Mouse (Mus musculus) 3T3-L1 (cell line): ENCODE data around the gene Gm13306.
"Not testable (repeated sequence)": the region's sequence is repeated elsewhere in the genome, so short reads cannot be mapped to it uniquely, and the experiment has no call there.

ENCODE experiments used
- DNase-seq: peaks from one replicate; pipeline ENCODE4 v3.0.0-alpha.2; 2015; ENCODE audit warnings: low read depth, low spot score

Gm13306 gene

DNA sequence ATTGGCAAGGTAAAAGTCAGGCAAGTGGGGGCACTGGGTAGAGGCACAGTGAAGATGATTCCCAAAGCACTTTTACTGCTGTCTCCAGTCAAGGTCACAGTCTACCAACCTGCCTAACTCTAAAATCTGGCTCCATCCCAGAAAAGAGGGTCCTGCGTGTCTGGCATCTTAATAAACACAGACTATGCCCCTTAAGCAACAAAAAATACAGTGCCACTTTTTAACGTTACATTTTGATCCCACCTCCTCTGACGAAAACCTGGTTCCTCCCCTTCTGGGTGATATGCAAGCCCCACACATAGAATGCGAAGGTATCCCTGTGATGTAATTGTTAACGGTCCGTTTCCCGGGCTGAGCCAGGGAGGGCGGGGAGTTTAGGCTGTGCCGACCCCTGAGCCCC, at the start of gene Gm13306:
TSS of gene Gm13306 (plus strand) at position 301 of the 400 bp plus-strand sequence.
- DNase-seq: not testable (repeated sequence)

DNA sequence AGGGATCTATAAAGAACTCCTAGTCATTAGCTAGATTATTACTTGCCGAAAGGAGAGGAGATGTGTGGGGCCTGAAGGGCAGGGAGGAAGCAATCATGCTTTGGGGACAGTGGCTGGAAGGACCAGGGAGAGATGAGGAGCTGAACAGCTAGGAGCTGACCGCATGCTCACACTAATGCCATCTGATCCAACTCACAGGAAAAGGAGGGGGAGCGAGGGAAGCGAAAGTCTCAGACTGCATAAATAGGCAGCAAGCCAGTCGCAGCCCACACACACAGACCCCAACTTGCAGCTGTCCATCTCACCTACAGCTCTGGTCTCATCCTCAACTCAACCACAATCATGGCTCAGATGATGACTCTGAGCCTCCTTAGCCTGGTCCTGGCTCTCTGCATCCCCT, 38.7 kb upstream of the Gm13306 start, which contains the start of gene Gm13304:
TSS of gene Gm13304 (plus strand) at position 301 of the 400 bp plus-strand sequence.
- not testable (repeated sequence) for DNase-seq

DNA sequence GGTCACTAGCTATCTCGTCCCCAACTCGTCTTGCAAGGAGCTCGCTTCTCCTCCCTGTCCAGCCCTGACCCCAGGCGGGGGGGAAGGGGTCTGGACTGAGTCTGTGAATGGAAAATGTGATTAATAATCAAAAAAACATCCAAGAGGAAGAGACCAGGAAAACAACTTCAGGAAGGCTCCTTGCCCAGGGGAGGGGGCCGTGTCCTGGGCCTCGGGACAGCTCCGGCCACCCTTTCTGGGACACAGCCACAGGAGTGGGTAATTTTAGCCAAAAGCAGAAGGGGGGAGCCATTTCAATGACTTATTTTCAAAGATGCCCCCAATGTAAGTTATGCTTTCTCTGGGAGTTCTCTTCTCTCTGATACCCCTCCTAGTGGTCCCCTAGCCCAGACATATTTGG, 15.3 kb downstream of the Gm13306 start, which contains the start of gene Gm13305:
TSS of gene Gm13305 (minus strand) at position 101 of the 400 bp plus-strand sequence.
- DNase-seq: not testable (repeated sequence)

DNA sequence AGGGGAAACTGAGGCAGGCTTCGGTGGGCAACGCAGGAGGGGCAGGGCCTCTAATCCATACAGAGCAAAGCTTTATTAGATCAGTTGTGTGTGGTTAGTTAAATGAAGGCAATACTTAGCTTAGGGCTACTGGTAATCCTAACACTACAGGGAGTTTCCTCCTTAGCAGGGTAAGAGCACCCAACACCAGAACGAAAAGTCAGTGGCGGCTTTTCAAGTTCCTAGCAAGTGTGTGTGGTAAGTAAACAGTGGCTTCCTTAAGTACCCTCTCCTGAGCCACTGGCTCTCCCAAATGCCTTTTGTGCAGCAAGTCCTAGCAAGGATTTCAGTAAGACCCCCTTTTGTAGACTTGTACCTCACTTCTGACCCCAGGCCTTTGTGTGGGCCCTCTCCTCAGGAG, 25.0 kb downstream of the Gm13306 start:
- DNase-seq: not testable (repeated sequence)

DNA sequence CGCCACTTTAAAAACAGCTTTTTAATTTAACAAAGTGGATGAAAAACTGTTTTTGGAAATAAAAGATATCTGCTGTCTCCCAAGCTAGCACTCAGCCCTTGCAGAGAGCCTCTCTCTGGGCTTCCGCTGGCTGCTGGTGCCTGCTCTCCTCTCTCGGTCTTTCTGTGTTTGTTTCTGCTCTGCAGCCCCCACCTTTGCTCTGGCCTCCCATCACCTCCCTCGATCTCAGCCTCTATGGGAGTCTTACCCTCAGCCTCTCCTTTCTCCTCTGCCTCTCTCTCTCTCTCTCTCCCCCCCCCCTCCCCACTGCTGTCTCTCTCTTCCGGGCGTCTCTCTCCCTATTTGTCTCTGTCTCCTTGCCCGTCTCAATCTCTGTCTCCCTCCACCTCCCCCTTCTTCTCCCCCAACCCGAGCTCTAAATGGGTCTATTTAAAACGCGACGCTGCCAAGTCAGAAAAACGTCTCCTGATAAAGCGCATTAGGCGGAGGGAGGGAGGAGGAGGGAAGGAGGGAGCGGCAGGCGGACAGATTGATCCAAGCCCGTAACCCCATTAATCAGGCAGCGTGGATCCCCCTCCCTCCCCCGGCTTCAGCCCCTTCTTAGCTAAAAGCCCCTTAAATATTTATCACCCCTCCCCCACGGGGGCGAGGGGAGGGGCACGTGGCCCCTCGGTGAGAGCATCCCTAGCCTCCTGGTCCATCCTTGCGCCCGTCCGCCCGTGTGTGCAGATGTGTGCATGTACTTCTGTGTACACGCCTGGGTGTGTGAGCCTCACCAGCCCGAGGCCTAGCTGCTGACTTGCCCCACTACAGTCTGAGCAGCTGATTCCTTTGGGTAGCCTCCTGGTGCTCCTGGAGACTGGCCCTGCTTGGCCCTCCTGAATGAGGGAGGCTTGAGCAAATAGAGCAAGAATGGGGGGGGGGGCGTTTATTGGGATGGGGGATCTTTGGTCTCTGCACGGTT, 30.3 kb downstream of the Gm13306 start:
- DNase-seq: not testable (repeated sequence)

DNA sequence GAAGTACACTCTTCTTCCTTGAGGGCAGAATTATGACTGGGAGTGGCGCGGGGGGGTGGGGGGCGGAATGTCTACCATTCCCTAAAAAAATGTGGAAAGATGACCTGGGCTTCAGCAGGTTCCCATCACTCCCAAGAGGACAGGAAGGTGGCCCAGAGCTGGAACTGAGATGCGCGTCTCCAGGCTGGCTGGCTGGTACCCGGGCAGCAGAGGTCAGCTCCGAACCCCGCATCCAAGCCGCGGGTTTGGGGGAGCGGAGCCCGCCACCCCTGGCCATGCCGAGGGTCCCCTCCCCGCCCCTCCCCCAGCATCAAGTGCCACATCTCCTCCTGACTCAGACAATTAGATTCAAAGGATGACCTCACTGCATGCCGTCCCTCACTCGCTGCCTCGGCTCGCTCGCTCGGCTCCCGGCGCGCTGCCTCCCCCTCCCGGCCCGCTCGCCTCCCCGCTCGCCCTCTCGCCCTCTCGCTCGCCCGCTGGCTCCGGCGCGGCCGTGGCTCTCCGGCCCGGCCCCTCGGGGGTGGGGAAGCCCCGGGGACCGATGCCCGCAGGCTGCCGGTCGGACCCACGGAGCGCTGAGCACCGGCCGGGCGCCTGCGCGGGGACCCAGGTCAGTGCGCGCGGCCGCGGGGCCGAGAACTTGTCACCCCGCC, 31.2 kb downstream of the Gm13306 start:
- not testable (repeated sequence) for DNase-seq

DNA sequence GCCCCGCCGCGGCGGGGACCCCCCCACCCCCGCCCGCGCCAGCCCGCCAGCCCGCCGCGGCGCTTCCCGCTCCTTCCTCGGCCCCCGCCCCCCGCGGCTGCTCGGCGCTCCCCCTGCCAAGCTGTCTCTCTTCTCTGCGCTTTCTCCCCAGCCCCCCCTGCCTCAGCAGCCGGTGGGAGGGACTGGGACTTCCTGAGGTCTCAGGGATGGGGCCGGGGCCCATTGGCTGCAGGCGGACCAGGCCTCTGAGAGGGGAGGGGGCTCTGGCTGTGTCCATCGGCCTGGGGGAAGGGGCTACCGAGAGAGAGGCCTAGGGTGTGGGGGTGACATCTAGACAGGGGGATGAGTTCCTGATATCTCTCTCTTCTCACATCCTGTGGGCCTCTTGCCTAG, 31.7 kb downstream of the Gm13306 start:
- DNase-seq: not testable (repeated sequence)
